Mouse (Mus musculus): ENCODE measurements around the gene Grn. TPM values are rescaled to one million over a fixed set of nuclear protein-coding genes. Genes with fewer than 3 reads are reported as not detected.

Grn gene
- total RNA-seq, 2 experiments from 2014 or later, result 58.3 to 60.1 TPM

GRCm38 (mm10) chr11:102437120-102438061, 7.3 kb downstream of the Grn start:
- DNase-seq (ENCODE audit: low spot score in 2 of 2), result peak; percentile 74 to 88
- intact Hi-C loops (cut with DNase I), result loop anchor here (5.0 kb wide), 1 partner anchor 40 kb away; no protein-coding TSS in a partner anchor

GRCm38 (mm10) chr11:102438212-102439092, 8.3 kb downstream of the Grn start:
- intact Hi-C loops (cut with DNase I), result loop anchor here (5.0 kb wide), 1 partner anchor 41 kb away; no protein-coding TSS in a partner anchor
- peak; percentile 80 to 85 for DNase-seq (ENCODE audit: low spot score in 2 of 2)

GRCm38 (mm10) chr11:102439093-102440082, 9.3 kb downstream of the Grn start:
- no peak for DNase-seq (ENCODE audit: low spot score in 2 of 2)
- intact Hi-C loops (cut with DNase I), result loop anchor here (5.0 kb wide), 1 partner anchor 42 kb away; no protein-coding TSS in a partner anchor

GRCm38 (mm10) chr11:102440255-102440654, 10.1 kb downstream of the Grn start:
- intact Hi-C loops (cut with DNase I), result no loop called here
- no peak for DNase-seq (ENCODE audit: low spot score in 2 of 2)

- no peak for DNase-seq (ENCODE audit: low spot score in 2 of 2)
- intact Hi-C loops (cut with DNase I), result no loop called here
These were observed 11.3 kb downstream of the Grn start for GRCm38 (mm10) chr11:102441434-102441833.

- DNase-seq (ENCODE audit: low spot score in 2 of 2), result no peak
- intact Hi-C loops (cut with DNase I), result no loop called here
These were observed 12.0 kb downstream of the Grn start for GRCm38 (mm10) chr11:102442089-102442488.

GRCm38 (mm10) chr11:102443740-102444139, 13.6 kb downstream of the Grn start:
- DNase-seq (ENCODE audit: low spot score in 2 of 2), result no peak
- intact Hi-C loops (cut with DNase I), result no loop called here

- DNase-seq (ENCODE audit: low spot score in 2 of 2), result no peak
- intact Hi-C loops (cut with DNase I), result no loop called here
These were observed 14.2 kb downstream of the Grn start for GRCm38 (mm10) chr11:102444321-102444720.

GRCm38 (mm10) chr11:102444781-102445180, 14.7 kb downstream of the Grn start:
- DNase-seq (ENCODE audit: low spot score in 2 of 2), result no peak
- intact Hi-C loops (cut with DNase I), result no loop called here

- intact Hi-C loops (cut with DNase I), result no loop called here
- peak; percentile 48 to 49 for DNase-seq (ENCODE audit: low spot score in 2 of 2)
These were observed 15.3 kb downstream of the Grn start for GRCm38 (mm10) chr11:102445264-102445890.

- DNase-seq (ENCODE audit: low spot score in 2 of 2), result peak in 1 of 2 experiments; percentile 56
- intact Hi-C loops (cut with DNase I), result no loop called here
These were observed 15.8 kb downstream of the Grn start for GRCm38 (mm10) chr11:102445891-102446361.

- intact Hi-C loops (cut with DNase I), result no loop called here
- peak in 1 of 2 experiments; percentile 50 for DNase-seq (ENCODE audit: low spot score in 2 of 2)
These were observed 16.7 kb downstream of the Grn start for GRCm38 (mm10) chr11:102446581-102447461.

- intact Hi-C loops (cut with DNase I), result no loop called here
- peak; percentile 79 to 85 for DNase-seq (ENCODE audit: low spot score in 2 of 2)
These were observed 17.4 kb downstream of the Grn start, which contains the start of gene Fam171a2 for GRCm38 (mm10) chr11:102447497-102447896. TSS of gene Fam171a2 (minus strand) at chr11:102447682.

- peak; percentile 49 to 59 for DNase-seq (ENCODE audit: low spot score in 2 of 2)
- intact Hi-C loops (cut with DNase I), result no loop called here
These were observed 18.2 kb downstream of the Grn start for GRCm38 (mm10) chr11:102448327-102448726.

GRCm38 (mm10) chr11:102449043-102450008, 19.2 kb downstream of the Grn start:
- intact Hi-C loops (cut with DNase I), result no loop called here
- DNase-seq (ENCODE audit: low spot score in 2 of 2), result no peak

GRCm38 (mm10) chr11:102453131-102453530, 23.0 kb downstream of the Grn start:
- intact Hi-C loops (cut with DNase I), result no loop called here
- no peak for DNase-seq (ENCODE audit: low spot score in 2 of 2)
